Mouse (Mus musculus) embryonic fibroblast, embryonic 13.5 days (primary cell): ENCODE data around the gene Lypd4.

ENCODE experiments used
- CTCF ChIP-seq: IDR thresholded peaks from 2 replicates; pipeline ENCODE4 v1.5.1; 2011; ENCODE audit warnings: mild to moderate bottlenecking, control low read depth, low read length, moderate library complexity, borderline replicate concordance; ENCODE audit not compliant: insufficient read depth
- POLR2A ChIP-seq: IDR thresholded peaks from 2 replicates; pipeline ENCODE4 v1.6.1; 2011; ENCODE audit warnings: low read depth, mild to moderate bottlenecking, control low read depth, low read length, moderate library complexity

DNA sequence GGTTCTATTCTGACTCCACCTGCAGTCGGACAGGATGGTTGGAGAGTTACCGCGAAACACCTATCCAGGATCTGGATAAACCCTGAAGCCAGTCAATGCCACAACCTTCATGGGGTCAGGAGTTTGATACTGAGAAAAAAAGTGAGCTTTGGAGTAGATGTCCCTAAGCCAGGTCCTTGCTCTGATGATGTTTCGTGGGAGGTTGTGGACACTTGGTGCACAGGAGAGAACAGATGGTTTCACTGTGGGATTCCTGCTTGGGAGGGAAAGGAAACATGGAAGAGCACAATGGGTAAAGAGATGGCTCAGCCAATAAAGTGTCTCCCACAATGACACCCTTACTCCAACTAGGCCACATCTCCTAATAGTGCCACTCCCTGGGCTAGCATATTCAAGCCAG lies 42.6 kb downstream of the Lypd4 start:
- TF ChIP-seq CTCF (no peak), POLR2A (no peak)
